Mouse (Mus musculus) heart, postnatal 0 days (tissue): ENCODE measurements around the gene Cdk1.

Experiments used
- CTCF ChIP-seq: IDR thresholded peaks from 2 replicates; pipeline ENCODE4 v1.5.1; 2016; ENCODE audit warnings: antibody characterized with exemption, control low read depth, low read depth
- EP300 ChIP-seq: IDR thresholded peaks from 2 replicates; pipeline ENCODE4 v1.6.1; 2016; ENCODE audit warnings: antibody characterized with exemption, low read depth

- no peak for TF ChIP-seq CTCF
- TF ChIP-seq EP300: no peak
These were observed 10.4 kb downstream of the Cdk1 start for GRCm38 (mm10) chr10:69342328-69342727.
